Mouse (Mus musculus) embryonic stem cell, embryonic (primary cell): ENCODE results near the gene Mrpl34.

Experiments
- CTCF ChIA-PET, 4 experiments: fragments of 300-600 bp in 2 of 4; fragments of 350-600 bp in 2 of 4; sonication (Branson Sonifier 250); formaldehyde crosslinking; loops; one replicate each; lab custom pipeline; 2022; ENCODE audit warnings: inconsistent platforms in 2 of 4; lab: Charles Lee
- POLR2A ChIA-PET, 4 experiments: fragments of 300-600 bp in 2 of 4; fragments of 350-600 bp in 2 of 4; sonication (Branson Sonifier 250); formaldehyde crosslinking; loops; one replicate each; lab custom pipeline; 2022; ENCODE audit warnings: antibody characterized with exemption in 4 of 4, inconsistent platforms in 1 of 4; lab: Charles Lee

Gene Mrpl34

GRCm38 (mm10) chr8:71475702-71476075, 10.9 kb downstream of the Mrpl34 start:
- ChIA-PET CTCF (interaction anchor here in 1 of 4 experiments (0.8 to 2.1 kb wide), 5 partner anchors 11 to 43 kb away, joined by 3 to 17 read pairs (median 3); partner anchors contain the start of gene Mrpl34), POLR2A (interaction anchor here in 3 of 4 experiments (0.5 to 3.6 kb wide), 7 partner anchors 11 to 636 kb away, joined by 3 to 34 read pairs (median 3); partner anchors contain the start of genes Arrdc2 (in 1 of the 3) and Mrpl34 (in 1 of the 3))

GRCm38 (mm10) chr8:71476099-71476940, 11.6 kb downstream of the Mrpl34 start:
- ChIA-PET POLR2A (interaction anchor here in 3 of 4 experiments (0.5 to 3.6 kb wide), 8 partner anchors 22 to 637 kb away, joined by 3 to 34 read pairs (median 3); partner anchors contain the start of gene Arrdc2 (in 1 of the 3)), CTCF (interaction anchor here in 2 of 4 experiments (0.6 to 2.1 kb wide), 7 partner anchors 12 to 185 kb away, joined by 3 to 17 read pairs (median 3); partner anchors contain the start of gene Mrpl34 (in 1 of the 2))

- ChIA-PET POLR2A (interaction anchor here (0.7 to 3.6 kb wide), 16 partner anchors 8 to 708 kb away, joined by 3 to 34 read pairs (median 4); partner anchors contain the start of genes Mrpl34 (in 3 of the 4), Arrdc2 (in 1 of the 4) and Dda1 (in 1 of the 4)), CTCF (interaction anchor here (0.5 to 2.3 kb wide), 29 partner anchors 8 to 1037 kb away, joined by 3 to 21 read pairs (median 4); partner anchors contain the start of genes Mrpl34 (in 2 of the 4), Abhd8 (in 1 of the 4), Ccdc194 (in 1 of the 4) and Dda1 (in 1 of the 4))
Measured at GRCm38 (mm10) chr8:71477196-71477845, 12.6 kb downstream of the Mrpl34 start.

GRCm38 (mm10) chr8:71478943-71479342, 14.2 kb downstream of the Mrpl34 start:
- ChIA-PET POLR2A (interaction anchor here in 2 of 4 experiments (1.0 to 3.6 kb wide), 5 partner anchors 14 to 52 kb away, joined by 3 to 34 read pairs (median 4); partner anchors contain the start of gene Mrpl34 (in 1 of the 2)), CTCF (interaction anchor here (0.6 to 2.3 kb wide), 6 partner anchors 10 to 94 kb away, joined by 3 to 14 read pairs (median 6); partner anchors contain the start of genes Dda1 (in 1 of the 4), Mrpl34 (in 1 of the 4) and Slc27a1 (in 1 of the 4))

- ChIA-PET CTCF (interaction anchor here in 3 of 4 experiments (0.5 to 2.2 kb wide), 11 partner anchors 14 to 640 kb away, joined by 3 to 16 read pairs (median 5); partner anchors contain the start of genes Abhd8 (in 1 of the 3) and Mrpl34 (in 1 of the 3)), POLR2A (interaction anchor here in 3 of 4 experiments (0.5 to 2.4 kb wide), 29 partner anchors 10 to 850 kb away, joined by 3 to 18 read pairs (median 4); partner anchors contain the start of genes Mrpl34 (in 2 of the 3), Abhd8 (in 1 of the 3), Ankle1 (in 1 of the 3) and Colgalt1 (in 1 of the 3))
Measured at GRCm38 (mm10) chr8:71483932-71484331, 19.2 kb downstream of the Mrpl34 start.

- POLR2A ChIA-PET, result interaction anchor here in 2 of 4 experiments (0.6 to 2.4 kb wide), 28 partner anchors 10 to 213 kb away, joined by 3 to 18 read pairs (median 4); partner anchors contain the start of genes Mrpl34 (in 2 of the 2), Abhd8 (in 1 of the 2), Colgalt1 (in 1 of the 2) and Myo9b (in 1 of the 2)
- CTCF ChIA-PET, result interaction anchor here in 2 of 4 experiments (0.6 to 2.2 kb wide), 7 partner anchors 21 to 100 kb away, joined by 3 to 16 read pairs (median 3); partner anchors contain the start of genes Abhd8 (in 1 of the 2) and Mrpl34 (in 1 of the 2)
Measured at GRCm38 (mm10) chr8:71484736-71485135, 20.0 kb downstream of the Mrpl34 start.

- ChIA-PET CTCF (interaction anchor here in 3 of 4 experiments (0.5 to 2.2 kb wide), 6 partner anchors 14 to 89 kb away, joined by 3 to 11 read pairs (median 4); no protein-coding TSS in a partner anchor), POLR2A (interaction anchor here in 2 of 4 experiments (0.6 to 3.8 kb wide), 21 partner anchors 10 to 145 kb away, joined by 3 to 18 read pairs (median 5); partner anchors contain the start of genes Abhd8 (in 2 of the 2), Mrpl34 (in 2 of the 2), Colgalt1 (in 1 of the 2) and Dda1 (in 1 of the 2))
Measured at GRCm38 (mm10) chr8:71485142-71486135, 20.7 kb downstream of the Mrpl34 start, which contains the start of gene Ano8. TSS of gene Ano8 (minus strand) at chr8:71485963.

- CTCF ChIA-PET, result interaction anchor here in 2 of 4 experiments (0.6 to 1.2 kb wide), 4 partner anchors 10 to 681 kb away, joined by 3 to 5 read pairs (median 4); partner anchors contain the start of gene Mast3 (in 1 of the 2)
- POLR2A ChIA-PET, result interaction anchor here in 3 of 4 experiments (0.5 to 3.8 kb wide), 4 partner anchors 12 to 819 kb away, joined by 4 to 14 read pairs (median 8); partner anchors contain the start of genes Abhd8 (in 1 of the 3), Dda1 (in 1 of the 3) and Mrpl34 (in 1 of the 3)
Measured at GRCm38 (mm10) chr8:71486136-71486529, 21.4 kb downstream of the Mrpl34 start.

- CTCF ChIA-PET, result interaction anchor here in 3 of 4 experiments (0.8 to 2.5 kb wide), 5 partner anchors 10 to 102 kb away, joined by 3 to 6 read pairs (median 3); partner anchors contain the start of gene Mrpl34 (in 1 of the 3)
- POLR2A ChIA-PET, result interaction anchor here in 3 of 4 experiments (0.5 to 4.4 kb wide), 15 partner anchors 10 to 591 kb away, joined by 3 to 25 read pairs (median 5); partner anchors contain the start of genes Dda1 (in 2 of the 3), Mrpl34 (in 2 of the 3), Abhd8 (in 1 of the 3) and Ankle1 (in 1 of the 3)
Measured at GRCm38 (mm10) chr8:71487691-71488445, 23.1 kb downstream of the Mrpl34 start, which contains the start of gene Gtpbp3. TSS of gene Gtpbp3 (plus strand) at chr8:71488103.

GRCm38 (mm10) chr8:71488454-71488853, 23.7 kb downstream of the Mrpl34 start:
- POLR2A ChIA-PET, result interaction anchor here in 3 of 4 experiments (0.5 to 4.4 kb wide), 15 partner anchors 10 to 591 kb away, joined by 3 to 25 read pairs (median 5); partner anchors contain the start of genes Dda1 (in 2 of the 3), Mrpl34 (in 2 of the 3), Abhd8 (in 1 of the 3) and Ankle1 (in 1 of the 3)
- CTCF ChIA-PET, result interaction anchor here in 3 of 4 experiments (0.8 to 2.5 kb wide), 5 partner anchors 11 to 103 kb away, joined by 3 to 6 read pairs (median 3); partner anchors contain the start of gene Mrpl34 (in 1 of the 3)

- ChIA-PET POLR2A (interaction anchor here in 3 of 4 experiments (0.6 to 4.9 kb wide), 6 partner anchors 10 to 924 kb away, joined by 3 to 50 read pairs (median 4); no protein-coding TSS in a partner anchor), CTCF (interaction anchor here (0.6 to 1.7 kb wide), 21 partner anchors 13 to 1063 kb away, joined by 3 to 12 read pairs (median 4); partner anchors contain the start of gene Colgalt1 (in 1 of the 4))
Measured at GRCm38 (mm10) chr8:71495039-71495438, 30.3 kb downstream of the Mrpl34 start.

GRCm38 (mm10) chr8:71495811-71496210, 31.1 kb downstream of the Mrpl34 start:
- POLR2A ChIA-PET, result interaction anchor here in 3 of 4 experiments (0.6 to 4.9 kb wide), 6 partner anchors 12 to 81 kb away, joined by 3 to 50 read pairs (median 5); partner anchors contain the start of gene Mrpl34 (in 1 of the 3)
- CTCF ChIA-PET, result interaction anchor here (0.7 to 1.7 kb wide), 16 partner anchors 9 to 122 kb away, joined by 3 to 12 read pairs (median 6); partner anchors contain the start of gene Colgalt1 (in 1 of the 4)

- CTCF ChIA-PET, result interaction anchor here (0.6 to 1.9 kb wide), 11 partner anchors 10 to 99 kb away, joined by 3 to 9 read pairs (median 3); no protein-coding TSS in a partner anchor
- POLR2A ChIA-PET, result interaction anchor here in 3 of 4 experiments (0.6 to 4.9 kb wide), 9 partner anchors 9 to 819 kb away, joined by 3 to 50 read pairs (median 6); partner anchors contain the start of genes Gtpbp3 (in 1 of the 3) and Mrpl34 (in 1 of the 3)
Measured at GRCm38 (mm10) chr8:71496481-71496880, 31.7 kb downstream of the Mrpl34 start.
